Mouse (Mus musculus): ENCODE data around the gene Zbp1. TPM values are rescaled to one million over a fixed set of nuclear protein-coding genes. Genes with fewer than 3 reads are reported as not detected.

Zbp1 gene
- polyA plus RNA-seq, 2 experiments = 0.33 to 0.69 TPM

- no peak for TF ChIP-seq POLR2A (IDR thresholded peaks at IDR 0.05; ENCODE audit: borderline replicate concordance, extremely low read depth, insufficient read depth, insufficient read length)
- WGBS = 86% methylated on average over 3 of the region's 3 CpGs
- DNase-seq (ENCODE audit: low spot score) = no peak
- Histone ChIP-seq H3K9me3 (ENCODE audit: control insufficient read depth, low read length) (no peaks in the 10 kb centered on the region), H3K27ac (replicated peaks; ENCODE audit: low read depth, low read length) (no peak overlapping the region), H3K4me3 (replicated peaks; ENCODE audit: low read length) (no peak overlapping the region), H3K9ac (ENCODE audit: low read depth, low read length, severe bottlenecking) (no peak overlapping the region), H3K4me2 (replicated peaks; ENCODE audit: low read depth, low read length, severe bottlenecking) (no peak overlapping the region), H3K36me3 (ENCODE audit: control insufficient read depth, insufficient read depth, low read length) (no peaks in the 10 kb centered on the region), H3K4me1 (ENCODE audit: control insufficient read depth, insufficient read depth, low read length) (no peaks in the 10 kb centered on the region), H3K27me3 (ENCODE audit: control insufficient read depth, insufficient read depth, low read length) (no peaks in the 10 kb centered on the region)
- ATAC-seq (ENCODE audit: low FRiP score, low read depth) = no peak
These were observed 15.0 kb downstream of the Zbp1 start for GRCm38 (mm10) chr2:173203726-173204125.

GRCm38 (mm10) chr2:173202924-173203689 lies 15.6 kb downstream of the Zbp1 start:
- no peak for DNase-seq (ENCODE audit: low spot score)

GRCm38 (mm10) chr2:173194796-173195195 lies 23.9 kb downstream of the Zbp1 start:
- DNase-seq (ENCODE audit: low spot score) (no peak), ATAC-seq (ENCODE audit: low FRiP score, low read depth) (no peak)
- Histone ChIP-seq H3K27me3 (ENCODE audit: control insufficient read depth, insufficient read depth, low read length) (no peaks in the 10 kb centered on the region), H3K9ac (ENCODE audit: low read depth, low read length, severe bottlenecking) (no peak overlapping the region), H3K4me1 (ENCODE audit: control insufficient read depth, insufficient read depth, low read length) (no peaks in the 10 kb centered on the region), H3K27ac (replicated peaks; ENCODE audit: low read depth, low read length) (no peak overlapping the region), H3K4me3 (replicated peaks; ENCODE audit: low read length) (no peak overlapping the region), H3K4me2 (replicated peaks; ENCODE audit: low read depth, low read length, severe bottlenecking) (no peak overlapping the region), H3K36me3 (ENCODE audit: control insufficient read depth, insufficient read depth, low read length) (no peaks in the 10 kb centered on the region), H3K9me3 (ENCODE audit: control insufficient read depth, low read length) (peaks cover 5% of the 10 kb centered on the region; the same call in 1 of the 2 replicates)
- WGBS = 88% methylated on average over 4 of the region's 4 CpGs
- TF ChIP-seq POLR2A (IDR thresholded peaks at IDR 0.05; ENCODE audit: borderline replicate concordance, extremely low read depth, insufficient read depth, insufficient read length) = no peak

More at GRCm38 (mm10) chr2:173202924-173203689, 15.6 kb downstream of the Zbp1 start:
- Histone ChIP-seq H3K9ac (ENCODE audit: low read depth, low read length, severe bottlenecking) (no peak overlapping the region), H3K27ac (replicated peaks; ENCODE audit: low read depth, low read length) (no peak overlapping the region), H3K9me3 (ENCODE audit: control insufficient read depth, low read length) (no peaks in the 10 kb centered on the region), H3K4me3 (replicated peaks; ENCODE audit: low read length) (no peak overlapping the region), H3K4me1 (ENCODE audit: control insufficient read depth, insufficient read depth, low read length) (no peaks in the 10 kb centered on the region), H3K36me3 (ENCODE audit: control insufficient read depth, insufficient read depth, low read length) (no peaks in the 10 kb centered on the region), H3K27me3 (ENCODE audit: control insufficient read depth, insufficient read depth, low read length) (no peaks in the 10 kb centered on the region), H3K4me2 (replicated peaks; ENCODE audit: low read depth, low read length, severe bottlenecking) (no peak overlapping the region)
- 74% methylated on average over 19 of the region's 19 CpGs for WGBS
- TF ChIP-seq POLR2A (IDR thresholded peaks at IDR 0.05; ENCODE audit: borderline replicate concordance, extremely low read depth, insufficient read depth, insufficient read length) = no peak
- ATAC-seq (ENCODE audit: low FRiP score, low read depth) = no peak

GRCm38 (mm10) chr2:173187182-173187855 lies 31.4 kb downstream of the Zbp1 start:
- ATAC-seq (ENCODE audit: low FRiP score, low read depth) (no peak), DNase-seq (ENCODE audit: low spot score) (no peak)
- Histone ChIP-seq H3K27ac (replicated peaks; ENCODE audit: low read depth, low read length) (no peak overlapping the region), H3K9ac (ENCODE audit: low read depth, low read length, severe bottlenecking) (no peak overlapping the region), H3K4me2 (replicated peaks; ENCODE audit: low read depth, low read length, severe bottlenecking) (no peak overlapping the region), H3K4me3 (replicated peaks; ENCODE audit: low read length) (no peak overlapping the region), H3K36me3 (ENCODE audit: control insufficient read depth, insufficient read depth, low read length) (no peaks in the 10 kb centered on the region), H3K4me1 (ENCODE audit: control insufficient read depth, insufficient read depth, low read length) (no peaks in the 10 kb centered on the region), H3K27me3 (ENCODE audit: control insufficient read depth, insufficient read depth, low read length) (no peaks in the 10 kb centered on the region), H3K9me3 (ENCODE audit: control insufficient read depth, low read length) (no peaks in the 10 kb centered on the region)
- 31% methylated on average over 8 of the region's 8 CpGs for WGBS
- no peak for TF ChIP-seq POLR2A (IDR thresholded peaks at IDR 0.05; ENCODE audit: borderline replicate concordance, extremely low read depth, insufficient read depth, insufficient read length)

- no peak overlapping the region for H3K27ac ChIP-seq (replicated peaks; ENCODE audit: low read depth, low read length)
- 30% methylated on average over 26 of the region's 26 CpGs for WGBS
- H3K9me3 ChIP-seq (ENCODE audit: control insufficient read depth, low read length) = no peaks in the 10 kb centered on the region
- no peaks in the 10 kb centered on the region for H3K36me3 ChIP-seq (ENCODE audit: control insufficient read depth, insufficient read depth, low read length)
- H3K4me2 ChIP-seq (replicated peaks; ENCODE audit: low read depth, low read length, severe bottlenecking) = no peak overlapping the region
- no peak overlapping the region for H3K4me3 ChIP-seq (replicated peaks; ENCODE audit: low read length)
- no peak overlapping the region for H3K9ac ChIP-seq (ENCODE audit: low read depth, low read length, severe bottlenecking)
- DNase-seq (ENCODE audit: low spot score) (peak; percentile 70), ATAC-seq (ENCODE audit: low FRiP score, low read depth) (peak; percentile 65; the same call in 1 of the 2 replicates)
- no peak for TF ChIP-seq POLR2A (IDR thresholded peaks at IDR 0.05; ENCODE audit: borderline replicate concordance, extremely low read depth, insufficient read depth, insufficient read length)
- 0 out of 2 replicates have a peak, but pooled peaks cover under 1% of the 10 kb centered on the region for H3K4me1 ChIP-seq (ENCODE audit: control insufficient read depth, insufficient read depth, low read length)
- no peaks in the 10 kb centered on the region for H3K27me3 ChIP-seq (ENCODE audit: control insufficient read depth, insufficient read depth, low read length)
These were observed 32.4 kb downstream of the Zbp1 start for GRCm38 (mm10) chr2:173186047-173186943.
